Mouse (Mus musculus): ENCODE measurements around the gene Osbp.

Gene Osbp

DNA sequence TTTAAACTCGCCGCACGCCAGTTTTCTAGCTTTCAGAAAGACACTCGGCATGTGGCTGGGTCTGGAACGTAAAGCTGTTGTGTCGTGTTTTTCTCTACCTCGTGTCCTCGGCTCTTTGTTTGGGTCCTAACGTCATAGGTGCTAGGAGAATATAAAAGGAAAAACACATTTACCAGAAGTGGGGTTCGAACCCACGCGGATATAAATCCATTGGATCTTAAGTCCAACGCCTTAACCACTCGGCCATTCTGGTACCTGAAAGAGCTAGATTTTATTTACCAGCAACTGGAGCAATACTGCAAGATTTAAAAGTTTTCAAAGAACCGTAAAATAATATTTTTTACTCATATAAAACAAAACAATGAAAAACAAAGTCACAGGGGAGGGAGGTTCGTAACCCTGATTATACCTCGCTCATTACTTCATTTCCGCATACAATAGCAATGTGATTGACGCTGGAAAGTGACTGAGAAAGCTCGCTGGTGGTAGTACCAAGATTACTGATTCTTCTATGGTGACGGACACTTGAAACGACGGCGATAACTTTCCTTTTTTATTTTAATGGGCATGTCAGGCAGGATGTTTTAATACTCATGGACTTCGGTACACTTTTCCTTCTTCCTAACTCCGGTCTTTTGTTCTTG, 45.3 kb downstream of the Osbp start:
- peak; percentile 64 for DNase-seq (ENCODE audit: extremely low read depth, low read depth, low spot score)

DNA sequence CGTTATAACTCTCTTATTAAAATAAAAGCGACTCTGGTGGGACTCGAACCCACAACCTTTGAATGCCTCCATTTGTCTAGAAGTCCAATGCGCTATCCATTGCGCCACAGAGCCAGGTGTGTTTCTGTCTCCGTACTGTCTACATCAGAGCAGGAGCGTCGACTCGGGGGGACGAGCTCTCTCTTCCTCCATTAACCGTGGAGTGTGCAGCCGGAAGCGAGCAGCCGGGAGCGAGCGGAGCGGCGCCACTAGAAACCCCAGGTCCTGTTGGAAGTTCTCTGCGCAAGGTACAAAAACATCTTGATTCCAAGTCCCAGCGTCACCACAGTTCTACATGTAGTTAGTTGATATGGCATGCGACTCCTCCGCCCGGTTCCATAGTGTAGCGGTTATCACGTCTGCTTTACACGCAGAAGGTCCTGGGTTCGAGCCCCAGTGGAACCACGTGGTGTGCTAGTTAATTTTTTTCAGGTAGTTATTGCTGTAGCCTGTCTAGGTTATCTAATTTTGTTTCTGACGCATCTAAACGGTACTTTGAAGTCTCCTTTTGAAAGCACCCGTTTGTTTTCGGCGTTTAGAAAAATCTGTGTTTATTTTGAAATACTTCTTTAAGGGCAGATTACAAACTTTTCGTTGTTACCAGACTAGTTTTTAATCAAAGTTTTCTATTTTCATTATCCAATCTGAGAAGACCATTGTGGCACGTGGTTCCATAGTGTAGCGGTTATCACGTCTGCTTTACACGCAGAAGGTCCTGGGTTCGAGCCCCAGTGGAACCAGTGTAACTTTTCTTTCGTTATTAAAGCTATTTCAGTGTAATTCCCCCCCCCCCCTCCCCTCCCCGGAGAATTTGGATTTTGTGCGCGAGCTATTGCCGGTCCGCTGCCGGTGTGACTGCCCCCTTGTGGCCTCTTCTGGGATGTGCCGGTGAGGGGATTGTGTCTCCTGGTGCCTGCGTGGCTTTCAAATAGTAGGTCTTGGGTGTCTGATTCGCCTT, 46.1 kb downstream of the Osbp start:
- DNase-seq (ENCODE audit: extremely low read depth, low read depth, low spot score): no peak

DNA sequence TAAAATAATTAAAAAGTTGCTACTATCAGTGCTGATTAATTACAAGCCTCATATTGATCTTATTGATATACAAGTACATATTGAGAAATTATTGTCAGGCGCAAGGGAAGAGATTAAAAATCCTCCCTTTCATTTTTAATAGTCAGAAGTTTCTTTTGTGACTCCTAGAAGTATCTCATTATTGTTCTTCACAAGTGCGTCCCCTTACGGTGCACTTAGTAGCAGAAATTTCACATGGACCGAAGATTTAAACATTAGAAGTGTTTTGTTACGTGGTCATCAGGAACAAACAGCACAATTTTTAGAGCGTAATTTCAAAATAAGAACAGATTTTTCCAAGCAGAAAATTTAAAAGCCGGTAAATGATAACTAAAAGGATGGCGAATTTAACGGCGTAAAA, 46.9 kb downstream of the Osbp start:
- DNase-seq (ENCODE audit: extremely low read depth, low read depth, low spot score): no peak

DNA sequence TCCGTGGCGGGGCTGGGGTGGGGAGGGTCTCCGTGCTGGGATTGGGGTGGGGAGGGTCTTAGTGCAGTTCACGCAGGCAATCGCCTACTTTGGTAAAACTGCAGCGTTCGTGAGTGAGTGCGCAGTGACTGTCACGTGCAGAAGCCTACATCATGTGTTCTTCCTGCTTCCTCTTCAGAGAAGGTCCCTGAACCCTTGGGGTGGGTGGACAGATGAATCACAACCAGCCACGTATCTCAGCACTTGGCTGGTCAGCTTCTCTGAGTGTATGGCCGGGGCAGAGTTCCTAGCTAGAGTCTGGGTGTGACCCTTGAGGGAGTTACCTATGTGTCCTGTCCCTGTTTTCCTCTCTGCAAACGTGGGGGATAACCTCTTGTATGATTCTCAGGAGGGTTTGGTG, 47.5 kb downstream of the Osbp start:
- no peak for DNase-seq (ENCODE audit: extremely low read depth, low read depth, low spot score)

DNA sequence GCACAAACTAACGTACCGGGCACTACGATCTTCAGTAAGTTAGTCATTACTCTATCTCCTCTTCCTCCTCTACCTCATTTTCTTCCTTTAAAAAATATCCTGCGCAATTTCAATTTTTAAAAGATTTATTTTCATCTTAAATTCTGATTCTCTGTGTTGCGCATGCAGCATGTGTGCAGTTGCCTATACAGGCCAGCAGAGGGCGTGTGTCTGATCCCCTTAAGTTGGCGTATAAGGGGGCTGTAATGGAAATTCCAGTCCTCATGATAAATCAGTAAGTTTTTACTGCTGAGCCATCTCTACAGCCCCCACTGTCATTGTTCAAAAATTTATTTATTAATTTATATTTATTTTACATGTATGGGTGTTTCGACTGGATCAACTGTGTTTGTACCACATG, 50.0 kb downstream of the Osbp start:
- DNase-seq (ENCODE audit: extremely low read depth, low read depth, low spot score): no peak

GRCm38 (mm10) chr19:12016192-12016591, 50.5 kb downstream of the Osbp start:
- DNase-seq (ENCODE audit: extremely low read depth, low read depth, low spot score): no peak

GRCm38 (mm10) chr19:12024149-12024548, 58.4 kb downstream of the Osbp start:
- DNase-seq (ENCODE audit: extremely low read depth, low read depth, low spot score): no peak

- no peak for DNase-seq (ENCODE audit: extremely low read depth, low read depth, low spot score)
These were observed 59.6 kb downstream of the Osbp start for GRCm38 (mm10) chr19:12025333-12025732.

DNA sequence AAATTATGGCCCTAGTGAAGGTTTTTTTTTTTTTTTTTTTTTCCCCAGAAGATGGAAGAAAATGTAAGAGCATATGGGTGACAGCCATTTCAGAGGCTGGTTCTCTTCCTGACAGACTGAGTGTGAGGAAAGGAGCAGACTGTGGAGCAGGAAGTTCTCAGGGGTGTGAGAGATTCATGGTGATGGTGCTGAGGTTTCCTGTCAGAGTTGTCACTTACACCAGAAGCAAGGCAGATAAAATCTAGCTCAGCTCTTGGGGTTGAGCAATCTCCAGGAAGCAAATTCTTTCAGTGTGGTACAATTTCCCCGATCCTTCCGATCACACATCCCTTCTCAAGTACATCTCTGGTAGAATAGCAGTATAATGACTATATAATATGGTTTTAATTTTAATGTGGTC, 60.9 kb downstream of the Osbp start:
- no peak for DNase-seq (ENCODE audit: extremely low read depth, low read depth, low spot score)

GRCm38 (mm10) chr19:12037727-12038126, 72.0 kb downstream of the Osbp start:
- DNase-seq (ENCODE audit: extremely low read depth, low read depth, low spot score): no peak

DNA sequence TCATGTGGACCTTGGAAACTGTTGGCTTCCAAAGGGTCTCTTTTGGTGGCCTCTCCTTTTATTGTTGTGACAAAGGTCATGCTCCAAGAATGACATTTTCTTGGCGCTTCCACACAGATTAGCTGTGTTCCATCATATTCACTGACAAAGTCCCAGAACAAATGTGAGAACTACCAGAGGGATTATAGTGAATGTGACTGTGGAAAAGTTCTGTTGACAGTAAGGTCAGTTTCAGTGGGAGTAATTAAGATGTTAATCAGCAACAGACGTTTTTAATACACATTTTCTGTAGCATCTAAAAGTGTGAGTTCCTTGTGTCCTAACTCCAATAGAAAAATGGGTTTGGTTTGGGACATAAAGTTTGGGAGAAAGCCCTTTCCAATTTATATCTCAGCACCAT, 75.5 kb downstream of the Osbp start, which contains the start of gene Olfr1423:
Gene Olfr1423 (minus strand): TSS at position 101 of the 400 bp plus-strand sequence.
- DNase-seq (ENCODE audit: extremely low read depth, low read depth, low spot score): no peak

DNA sequence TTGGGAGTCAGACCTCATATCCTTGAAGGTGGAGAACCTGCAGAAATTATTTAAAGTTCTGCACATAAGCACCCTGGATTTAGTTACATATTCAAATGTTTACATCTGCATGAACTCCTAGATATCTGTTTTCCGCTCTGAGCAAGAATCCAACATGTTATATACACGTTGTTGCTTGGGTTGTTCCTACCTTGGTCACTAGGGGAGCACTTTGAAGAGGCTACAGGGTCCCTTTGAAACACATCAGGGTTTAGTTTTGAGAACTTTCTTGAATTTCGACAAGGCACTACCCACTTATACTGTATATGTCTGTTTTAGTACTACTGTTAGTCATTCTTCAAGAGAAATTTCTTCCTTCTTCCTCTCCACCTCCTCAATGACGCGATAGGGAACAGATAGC, 77.4 kb downstream of the Osbp start:
- DNase-seq (ENCODE audit: extremely low read depth, low read depth, low spot score): no peak

Measured in fat pad, adult 2 months (tissue).